Mouse (Mus musculus) liver, embryonic 12.5 days (tissue): Measurements from ENCODE around the gene Haus2. TPM values are rescaled to one million over a fixed set of nuclear protein-coding genes. Genes with fewer than 3 reads are reported as not detected.

Experiments used
- ATAC-seq: fragments of 200-750 bp; cut with Nextera tagmentation; 2 replicates; pipeline ENCODE4 v1.8.0; 2017; ENCODE audit warnings: moderate number of reproducible peaks, mild to moderate bottlenecking, moderate library complexity
- H3K27ac ChIP-seq: fragments of 300-500 bp; sonication (generic); 2 replicates; pipeline ENCODE4 v1.5.1; 2016; ENCODE audit warnings: mild to moderate bottlenecking
- H3K27me3 ChIP-seq: fragments of 300-500 bp; sonication (generic); replicated peaks from 2 replicates; pipeline ENCODE4 v1.6.1; 2016; ENCODE audit warnings: mild to moderate bottlenecking, moderate library complexity
- H3K36me3 ChIP-seq: fragments of 300-500 bp; sonication (generic); 2 replicates; pipeline ENCODE4 v1.6.1; 2016; ENCODE audit warnings: mild to moderate bottlenecking, moderate library complexity
- H3K4me1 ChIP-seq: fragments of 300-500 bp; sonication (generic); 2 replicates; pipeline ENCODE4 v1.6.1; 2016
- H3K4me2 ChIP-seq: fragments of 300-500 bp; sonication (generic); 2 replicates; pipeline ENCODE4 v1.6.1; 2016; ENCODE audit warnings: mild to moderate bottlenecking, moderate library complexity
- H3K4me3 ChIP-seq: fragments of 300-500 bp; sonication (generic); 2 replicates; pipeline ENCODE4 v1.5.1; 2016; ENCODE audit warnings: mild to moderate bottlenecking, moderate library complexity
- H3K9ac ChIP-seq: fragments of 300-500 bp; sonication (generic); 2 replicates; pipeline ENCODE4 v1.6.1; 2016; ENCODE audit warnings: mild to moderate bottlenecking, moderate library complexity
- H3K9me3 ChIP-seq: fragments of 300-500 bp; sonication (generic); replicated peaks from 2 replicates; pipeline ENCODE4 v1.6.1; 2016; ENCODE audit warnings: mild to moderate bottlenecking, moderate library complexity
- WGBS: fragments of 180-500 bp; shearing (Covaris S2); methylation state at CpG from one replicate; pipeline ENCODE4 v1.1.7; 2016; ENCODE audit not compliant: insufficient replicate concordance; 5-methylcytosine and 5-hydroxymethylcytosine counted together
- polyA plus RNA-seq: library from polyadenylated mRNA; unstranded; fragments of >200 nt; fragmentation: Nextera tagmentation; extraction: Ambion mirVana; gene quantifications from 2 replicates; pipeline ENCODE4 v1.2.1, GENCODE M21; 2016

Gene Haus2
- polyA plus RNA-seq, 1 experiment from 2014 or later, result 21.7 TPM

- peaks cover 47% of the 10 kb centered on the region for H3K4me1 ChIP-seq
- WGBS, result 69% methylated on average over 2 of the region's 2 CpGs
- H3K4me3 ChIP-seq, result no peak overlapping the region
- no peak overlapping the region for H3K4me2 ChIP-seq
- no peaks in the 10 kb centered on the region; the same call in 1 of the 2 replicates for H3K27me3 ChIP-seq
- no peak for ATAC-seq
- H3K36me3 ChIP-seq, result no peaks in the 10 kb centered on the region
- no peak overlapping the region for H3K27ac ChIP-seq
- H3K9ac ChIP-seq, result no peak overlapping the region
- no peaks in the 10 kb centered on the region for H3K9me3 ChIP-seq
Measured at GRCm38 (mm10) chr2:120654693-120655092, 45.5 kb downstream of the Haus2 start.

- peaks cover 59% of the 10 kb centered on the region for H3K4me1 ChIP-seq
- no peak for ATAC-seq
Measured at GRCm38 (mm10) chr2:120655905-120656304, 46.7 kb downstream of the Haus2 start.

DNA sequence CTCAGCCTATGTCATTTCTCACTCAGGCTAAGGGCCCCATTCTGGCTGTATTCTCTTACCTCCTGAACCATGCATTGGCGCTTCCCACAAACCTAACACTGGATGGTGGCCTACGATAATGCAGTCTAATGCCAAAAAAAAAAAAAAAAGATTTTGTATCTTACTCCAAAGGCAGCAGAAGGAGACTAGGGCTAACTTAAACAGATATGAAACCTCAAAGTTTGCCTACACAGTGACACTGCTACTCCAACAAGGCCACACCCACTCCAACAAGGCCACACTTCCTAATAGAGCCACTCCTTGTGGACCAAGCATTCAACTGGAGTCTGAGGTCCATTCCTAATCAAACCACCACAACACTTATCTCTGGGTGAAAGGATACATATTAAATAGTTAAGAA is 47.5 kb downstream of the Haus2 start:
- ATAC-seq, result peak; percentile 67
- Histone ChIP-seq H3K9me3 (no peaks in the 10 kb centered on the region), H3K36me3 (no peaks in the 10 kb centered on the region), H3K4me3 (no peak overlapping the region), H3K4me1 (peaks cover 65% of the 10 kb centered on the region), H3K27ac (no peak overlapping the region), H3K4me2 (no peak overlapping the region), H3K27me3 (no peaks in the 10 kb centered on the region; the same call in 1 of the 2 replicates), H3K9ac (no peak overlapping the region)
- 17% methylated on average over 2 of the region's 2 CpGs for WGBS

More at GRCm38 (mm10) chr2:120655905-120656304, 46.7 kb downstream of the Haus2 start:
- WGBS, result 62% methylated on average over 5 of the region's 5 CpGs
- Histone ChIP-seq H3K9ac (no peak overlapping the region), H3K9me3 (no peaks in the 10 kb centered on the region), H3K27ac (no peak overlapping the region), H3K27me3 (no peaks in the 10 kb centered on the region; the same call in 1 of the 2 replicates), H3K36me3 (no peaks in the 10 kb centered on the region), H3K4me2 (no peak overlapping the region), H3K4me3 (no peak overlapping the region)

DNA sequence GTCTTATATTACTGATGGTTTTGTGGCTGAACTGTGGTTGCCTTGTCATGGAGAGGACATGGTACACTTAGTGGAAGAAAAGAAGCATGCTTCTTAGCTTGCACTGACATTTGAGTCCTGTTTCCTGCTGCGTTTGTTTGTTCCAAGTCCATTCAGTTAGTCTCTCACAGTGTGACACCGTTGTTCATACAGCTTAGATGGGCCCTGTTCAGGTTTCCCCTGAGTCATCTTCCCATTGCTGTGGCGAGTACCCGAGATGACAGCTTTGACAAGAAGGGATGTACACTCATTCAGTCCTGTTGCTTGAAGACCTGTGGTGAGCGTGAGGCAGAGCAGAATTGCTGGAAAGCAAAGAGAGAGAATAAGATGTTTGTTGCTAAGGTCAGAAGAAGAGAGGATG is 49.3 kb downstream of the Haus2 start:
- ATAC-seq, result no peak
- Histone ChIP-seq H3K27ac (no peak overlapping the region), H3K36me3 (no peaks in the 10 kb centered on the region), H3K4me3 (no peak overlapping the region), H3K4me1 (peaks cover 59% of the 10 kb centered on the region), H3K9ac (no peak overlapping the region), H3K4me2 (no peak overlapping the region), H3K27me3 (no peaks in the 10 kb centered on the region), H3K9me3 (no peaks in the 10 kb centered on the region)
- 24% methylated on average over 5 of the region's 5 CpGs for WGBS

DNA sequence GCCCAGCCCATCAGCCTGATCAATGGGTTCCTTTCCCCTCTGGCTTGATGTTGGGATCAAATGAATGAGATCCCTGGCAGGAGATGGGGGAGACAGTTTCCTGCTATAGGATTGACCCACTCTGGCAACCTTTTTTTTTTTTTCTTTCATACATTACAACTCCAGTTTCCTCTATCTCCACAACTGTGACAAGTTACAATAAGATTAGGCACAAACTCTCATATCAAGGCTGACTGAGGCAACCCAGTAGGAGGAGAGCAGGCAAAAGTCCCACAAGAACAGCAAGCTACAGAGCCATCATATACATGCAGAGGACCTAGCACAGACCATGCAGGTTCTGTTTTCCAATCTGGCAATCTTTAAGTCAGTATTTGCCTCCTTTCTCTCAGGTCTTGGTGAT is 50.1 kb downstream of the Haus2 start:
- Histone ChIP-seq H3K36me3 (no peaks in the 10 kb centered on the region), H3K27ac (no peak overlapping the region), H3K9ac (no peak overlapping the region), H3K4me3 (no peak overlapping the region), H3K4me1 (peaks cover 59% of the 10 kb centered on the region), H3K27me3 (no peaks in the 10 kb centered on the region), H3K9me3 (no peaks in the 10 kb centered on the region), H3K4me2 (no peak overlapping the region)
- no peak for ATAC-seq

DNA sequence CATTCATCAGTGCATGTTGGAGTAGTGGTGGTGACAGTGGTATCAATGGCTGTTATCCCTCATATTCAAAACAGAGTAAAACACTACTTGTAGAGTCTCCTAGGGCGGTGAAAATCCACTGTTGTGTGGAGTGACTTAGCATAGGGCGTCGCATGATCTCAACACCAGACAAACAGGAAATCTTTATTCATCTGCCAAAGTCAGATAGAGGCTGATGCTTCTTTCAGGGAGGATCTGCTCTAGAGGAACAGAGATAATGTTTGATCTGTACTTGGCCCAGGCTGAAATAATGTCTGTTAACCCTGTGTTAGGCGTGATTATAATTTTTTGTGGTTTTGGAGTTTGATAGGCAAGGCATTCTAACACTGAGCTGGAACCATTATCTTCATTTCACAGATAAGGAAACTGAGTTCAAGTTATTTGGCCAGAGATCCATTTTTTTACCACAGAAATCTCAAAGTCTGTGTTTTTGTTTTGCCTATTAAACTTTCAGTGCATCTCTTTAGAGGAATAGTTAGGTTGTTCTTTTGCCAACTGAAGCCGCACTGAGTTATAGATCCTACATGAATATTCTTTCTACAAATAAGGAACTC is 51.4 kb downstream of the Haus2 start:
- Histone ChIP-seq H3K4me1 (peaks cover 56% of the 10 kb centered on the region), H3K4me2 (peak overlapping the region; percentile 38), H3K4me3 (no peak overlapping the region), H3K36me3 (no peaks in the 10 kb centered on the region), H3K27me3 (no peaks in the 10 kb centered on the region), H3K9ac (no peak overlapping the region), H3K27ac (no peak overlapping the region), H3K9me3 (no peaks in the 10 kb centered on the region)
- WGBS, result 23% methylated on average over 5 of the region's 5 CpGs
- ATAC-seq, result peak; percentile 82

GRCm38 (mm10) chr2:120662766-120663165 is 53.6 kb downstream of the Haus2 start:
- no peaks in the 10 kb centered on the region for H3K36me3 ChIP-seq
- H3K4me2 ChIP-seq, result no peak overlapping the region
- H3K27me3 ChIP-seq, result 0 out of 2 replicates have a peak, but pooled peaks cover 5% of the 10 kb centered on the region
- H3K9me3 ChIP-seq, result no peaks in the 10 kb centered on the region
- H3K9ac ChIP-seq, result no peak overlapping the region
- peaks cover 35% of the 10 kb centered on the region for H3K4me1 ChIP-seq
- no peak overlapping the region for H3K27ac ChIP-seq
- H3K4me3 ChIP-seq, result no peak overlapping the region
- ATAC-seq, result no peak

DNA sequence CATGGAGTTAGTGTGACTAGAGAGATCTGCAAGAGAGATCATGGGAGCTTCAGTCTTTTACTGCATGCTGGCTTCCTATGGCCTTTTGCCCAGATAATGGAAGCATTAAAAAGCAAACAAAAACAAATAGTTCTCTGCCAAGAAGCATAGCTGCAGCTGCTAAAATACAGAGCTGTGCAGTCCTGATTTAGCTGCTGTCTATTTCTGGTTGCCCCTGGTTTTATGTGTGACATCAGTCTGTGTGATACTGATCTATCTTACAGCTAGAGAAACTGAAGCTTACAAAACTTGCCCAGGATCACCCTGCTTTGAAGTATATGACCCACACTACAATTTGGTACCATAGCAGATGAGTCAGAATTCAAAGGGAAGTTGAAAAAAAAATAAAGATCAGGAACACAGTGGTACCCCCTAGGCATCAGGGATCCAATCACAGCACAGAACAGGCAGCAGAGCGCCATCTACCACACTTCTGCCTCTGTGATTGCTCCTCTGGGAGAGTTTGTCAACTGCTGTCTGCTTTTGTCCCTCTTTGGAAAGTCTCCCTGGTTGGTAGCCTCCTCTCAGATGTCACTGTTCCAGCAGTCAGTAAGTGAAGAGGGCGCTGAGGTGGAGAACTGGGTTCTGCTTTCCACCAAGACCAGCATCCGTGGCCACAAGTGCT is 54.4 kb downstream of the Haus2 start:
- no peak overlapping the region for H3K4me2 ChIP-seq
- peaks cover 29% of the 10 kb centered on the region for H3K4me1 ChIP-seq
- WGBS, result 72% methylated on average over 3 of the region's 3 CpGs
- no peak overlapping the region for H3K27ac ChIP-seq
- no peak for ATAC-seq
- no peak overlapping the region for H3K4me3 ChIP-seq
- no peaks in the 10 kb centered on the region for H3K36me3 ChIP-seq
- H3K9ac ChIP-seq, result no peak overlapping the region
- H3K27me3 ChIP-seq, result peaks cover 5% of the 10 kb centered on the region; the same call in 1 of the 2 replicates
- no peaks in the 10 kb centered on the region for H3K9me3 ChIP-seq

- Histone ChIP-seq H3K4me3 (no peak overlapping the region), H3K4me2 (no peak overlapping the region), H3K27me3 (peaks cover 5% of the 10 kb centered on the region; the same call in 1 of the 2 replicates), H3K9ac (no peak overlapping the region), H3K27ac (no peak overlapping the region), H3K4me1 (no peaks in the 10 kb centered on the region), H3K9me3 (no peaks in the 10 kb centered on the region), H3K36me3 (no peaks in the 10 kb centered on the region)
- ATAC-seq, result no peak
- WGBS, result 55% methylated on average over 2 of the region's 2 CpGs
Measured at GRCm38 (mm10) chr2:120667446-120667845, 58.3 kb downstream of the Haus2 start.

GRCm38 (mm10) chr2:120670253-120670652 is 61.1 kb downstream of the Haus2 start:
- H3K27ac ChIP-seq, result no peak overlapping the region
- no peaks in the 10 kb centered on the region for H3K9me3 ChIP-seq
- WGBS, result 55% methylated on average over 2 of the region's 2 CpGs
- H3K36me3 ChIP-seq, result no peaks in the 10 kb centered on the region
- H3K4me1 ChIP-seq, result no peaks in the 10 kb centered on the region
- H3K4me2 ChIP-seq, result no peak overlapping the region
- H3K27me3 ChIP-seq, result peaks cover 5% of the 10 kb centered on the region; the same call in 1 of the 2 replicates
- no peak overlapping the region for H3K9ac ChIP-seq
- H3K4me3 ChIP-seq, result no peak overlapping the region
- no peak for ATAC-seq
